Mouse (Mus musculus) effector memory CD4-positive, alpha-beta T cell, adult 5 months (primary cell): ENCODE results near the gene Gm28372. TPM values are rescaled to one million over a fixed set of nuclear protein-coding genes. Genes with fewer than 3 reads are reported as not detected.

Experiments
- polyA plus RNA-seq: library from polyadenylated mRNA; unstranded; fragments of 100-300 nt; shearing (Covaris generic); gene quantifications from one replicate; pipeline ENCODE4 v1.2.1, GENCODE M21; 2017

Gene Gm28372
- polyA plus RNA-seq: not detected

GRCm38 (mm10) chr2:130404939-130405338, at the start of gene Gm28372, which contains the start of gene 1700020A23Rik:
TSS of gene Gm28372 (plus strand) at chr2:130405239.
TSS of gene 1700020A23Rik (plus strand) at chr2:130405259.

DNA sequence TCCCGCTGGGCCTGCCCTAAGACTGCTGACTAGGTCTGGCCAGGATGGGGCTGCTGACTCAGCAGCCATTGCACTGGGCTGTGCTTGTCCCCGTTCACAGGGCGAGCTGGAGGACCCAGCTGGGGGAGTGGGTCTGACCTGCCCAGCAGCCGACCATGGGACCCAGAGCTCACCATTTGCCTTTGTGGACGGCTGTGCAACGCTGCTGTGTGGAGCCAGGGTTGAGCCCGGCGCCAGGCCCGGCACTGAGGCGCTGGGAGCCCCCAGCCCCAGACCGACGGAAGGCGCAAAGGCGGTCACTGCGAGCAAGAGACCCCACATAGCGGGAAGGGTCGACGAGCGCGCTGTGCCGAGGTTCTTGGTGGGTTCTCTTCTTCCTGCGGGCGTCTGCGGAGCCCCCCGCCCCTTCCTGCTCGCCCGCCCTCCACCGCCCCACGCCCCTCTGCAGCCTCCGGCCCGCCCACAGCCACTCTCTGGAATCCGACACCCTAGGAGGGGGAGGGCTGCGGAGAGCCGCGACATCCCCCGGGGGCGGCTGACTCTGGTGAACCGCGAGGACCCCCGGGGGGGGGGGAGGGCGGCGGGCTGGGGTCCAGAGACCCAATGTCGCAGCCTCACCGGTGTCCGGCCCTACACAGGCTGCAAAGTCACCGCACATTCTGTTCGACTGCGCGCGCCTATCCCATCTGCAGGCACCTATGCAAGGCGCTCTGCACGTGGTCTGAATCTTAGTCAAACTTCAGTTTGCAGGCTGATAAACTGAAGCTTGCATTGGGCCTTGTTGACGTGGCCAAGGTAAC, 7.7 kb upstream of the Gm28372 start, which contains the start of gene Cpxm1:
Gene Cpxm1 (minus strand): TSS at position 389 of the 800 bp plus-strand sequence.

GRCm38 (mm10) chr2:130406178-130406577, 1.1 kb downstream of the Gm28372 start, which contains the start of gene Tmem239:
TSS of gene Tmem239 (plus strand) at chr2:130406478.

GRCm38 (mm10) chr2:130424126-130424853, 19.3 kb downstream of the Gm28372 start, which contains the start of the genes Vps16 and Pced1a:
TSS of gene Vps16 (plus strand) at chr2:130424339.
TSS of gene Pced1a (minus strand) at chr2:130424701.

DNA sequence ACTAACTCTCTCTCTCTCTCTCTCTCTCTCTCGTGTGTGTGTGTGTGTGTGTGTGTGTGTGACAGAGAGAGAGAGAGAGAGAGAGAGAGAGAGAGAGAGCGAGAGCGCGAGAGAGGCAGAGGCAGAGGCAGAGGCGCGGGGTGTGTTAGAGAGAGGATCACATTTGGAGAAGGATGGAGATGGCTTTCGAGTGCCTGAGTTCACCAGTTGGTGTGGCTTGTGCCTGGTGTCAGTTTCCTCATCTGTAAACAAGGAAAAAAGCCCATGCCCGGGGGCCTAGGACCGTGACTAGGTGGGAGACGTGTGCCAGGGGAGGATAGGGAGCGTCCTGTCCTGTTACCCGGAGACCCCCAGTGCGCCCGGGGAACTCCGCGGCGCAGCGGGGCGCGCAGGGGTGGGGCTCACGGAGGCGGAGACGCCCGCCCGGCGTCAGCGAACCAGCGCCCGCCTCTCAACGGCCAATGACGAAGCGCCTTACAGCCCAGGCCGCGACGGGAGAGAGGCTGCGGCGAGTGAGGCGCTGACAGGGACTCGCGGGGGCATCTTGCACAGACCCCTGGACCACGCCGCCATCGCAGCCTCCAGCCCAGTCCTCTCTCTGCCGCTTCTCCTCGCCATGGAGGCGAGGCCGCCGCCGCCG, 44.9 kb downstream of the Gm28372 start, which contains the start of gene Ptpra:
Gene Ptpra (plus strand): TSS at position 485 of the 640 bp plus-strand sequence.

Other genes starting within 250 kb of the Gm28372 start
- gene Snrpb, start 225.8 kb upstream of the Gm28372 start, polyA plus RNA-seq: 349 TPM
- gene Tmc2, start 210.0 kb upstream of the Gm28372 start, polyA plus RNA-seq: not detected
- 360 TPM for gene Nop56, start 130.8 kb upstream of the Gm28372 start, polyA plus RNA-seq
- gene Idh3b, start 120.7 kb upstream of the Gm28372 start, polyA plus RNA-seq: 118 TPM
- gene Ebf4, start 110.1 kb upstream of the Gm28372 start, polyA plus RNA-seq: not detected
- 0.26 TPM for gene Cpxm1, start 7.7 kb upstream of the Gm28372 start, polyA plus RNA-seq
- not detected for gene 1700020A23Rik, start within 50 bp of the Gm28372 start, polyA plus RNA-seq
- not detected for gene Tmem239, start 1.2 kb downstream of the Gm28372 start, polyA plus RNA-seq
- gene Vps16, start 19.1 kb downstream of the Gm28372 start, polyA plus RNA-seq: 247 TPM
- 16.8 TPM for gene Pced1a, start 19.5 kb downstream of the Gm28372 start, polyA plus RNA-seq
- gene Ptpra, start 45.0 kb downstream of the Gm28372 start, polyA plus RNA-seq: 137 TPM
- gene Mrps26, start 158.5 kb downstream of the Gm28372 start, polyA plus RNA-seq: 49.8 TPM
- gene Oxt, start 170.9 kb downstream of the Gm28372 start, polyA plus RNA-seq: not detected
- not detected for gene Avp, start 177.3 kb downstream of the Gm28372 start, polyA plus RNA-seq
- 8.9 TPM for gene Fastkd5, start 224.8 kb downstream of the Gm28372 start, polyA plus RNA-seq
- gene Ubox5, start 224.8 kb downstream of the Gm28372 start, polyA plus RNA-seq: 2.9 TPM
- gene Lzts3, start 237.6 kb downstream of the Gm28372 start, polyA plus RNA-seq: 2.8 TPM